Mouse (Mus musculus): ENCODE data around the gene Rdm1. TPM values are rescaled to one million over a fixed set of nuclear protein-coding genes. Genes with fewer than 3 reads are reported as not detected.
"Not testable (repeated sequence)": the region's sequence is repeated elsewhere in the genome, so short reads cannot be mapped to it uniquely, and the experiment has no call there.

The Rdm1 gene
- polyA plus RNA-seq, 1 experiment: 13.9 TPM

GRCm38 (mm10) chr11:101610445-101610844 is 16.6 kb upstream of the Rdm1 start:
- Histone ChIP-seq H3K4me1 (ENCODE audit: control insufficient read depth, insufficient read depth, low read length) (peaks cover 3% of the 10 kb centered on the region; the same call in 1 of the 2 replicates), H3K4me3 (replicated peaks; ENCODE audit: insufficient read depth, low read depth, low read length) (no peak overlapping the region), H3K27ac (ENCODE audit: insufficient read depth, low read length) (no peak overlapping the region), H3K27me3 (ENCODE audit: control insufficient read depth, insufficient read depth, low read length) (no peaks in the 10 kb centered on the region)
- DNase-seq: no peak
- TF ChIP-seq POLR2A (IDR thresholded peaks at IDR 0.05; ENCODE audit: borderline replicate concordance, insufficient read depth, low read length) (no peak), CTCF (IDR thresholded peaks at IDR 0.05; ENCODE audit: borderline replicate concordance, insufficient read depth, low read depth, low read length) (no peak)
- WGBS: 30% methylated on average over 11 of the region's 11 CpGs

GRCm38 (mm10) chr11:101613596-101613995 is 13.4 kb upstream of the Rdm1 start:
- 85% methylated on average over 6 of the region's 6 CpGs for WGBS
- no peak overlapping the region for H3K27ac ChIP-seq (ENCODE audit: insufficient read depth, low read length)

GRCm38 (mm10) chr11:101614116-101614515 is 12.9 kb upstream of the Rdm1 start:
- DNase-seq: no peak
- H3K27me3 ChIP-seq (ENCODE audit: control insufficient read depth, insufficient read depth, low read length): no peaks in the 10 kb centered on the region
- no peak overlapping the region for H3K27ac ChIP-seq (ENCODE audit: insufficient read depth, low read length)
- TF ChIP-seq CTCF (IDR thresholded peaks at IDR 0.05; ENCODE audit: borderline replicate concordance, insufficient read depth, low read depth, low read length): no peak
- TF ChIP-seq POLR2A (IDR thresholded peaks at IDR 0.05; ENCODE audit: borderline replicate concordance, insufficient read depth, low read length): no peak
- 52% methylated on average over 4 of the region's 4 CpGs for WGBS
- peaks cover 3% of the 10 kb centered on the region; the same call in 1 of the 2 replicates for H3K4me1 ChIP-seq (ENCODE audit: control insufficient read depth, insufficient read depth, low read length)
- no peak overlapping the region for H3K4me3 ChIP-seq (replicated peaks; ENCODE audit: insufficient read depth, low read depth, low read length)

More at GRCm38 (mm10) chr11:101613596-101613995, 13.4 kb upstream of the Rdm1 start:
- Histone ChIP-seq H3K4me1 (ENCODE audit: control insufficient read depth, insufficient read depth, low read length) (peaks cover 3% of the 10 kb centered on the region; the same call in 1 of the 2 replicates), H3K27me3 (ENCODE audit: control insufficient read depth, insufficient read depth, low read length) (no peaks in the 10 kb centered on the region), H3K4me3 (replicated peaks; ENCODE audit: insufficient read depth, low read depth, low read length) (no peak overlapping the region)
- TF ChIP-seq CTCF (IDR thresholded peaks at IDR 0.05; ENCODE audit: borderline replicate concordance, insufficient read depth, low read depth, low read length) (no peak), POLR2A (IDR thresholded peaks at IDR 0.05; ENCODE audit: borderline replicate concordance, insufficient read depth, low read length) (no peak)
- no peak for DNase-seq

- H3K27ac ChIP-seq (ENCODE audit: insufficient read depth, low read length): no peak overlapping the region
- no peak for TF ChIP-seq POLR2A (IDR thresholded peaks at IDR 0.05; ENCODE audit: borderline replicate concordance, insufficient read depth, low read length)
- TF ChIP-seq CTCF (IDR thresholded peaks at IDR 0.05; ENCODE audit: borderline replicate concordance, insufficient read depth, low read depth, low read length): no peak
- DNase-seq: no peak
- 88% methylated on average over 6 of the region's 6 CpGs for WGBS
- no peaks in the 10 kb centered on the region for H3K27me3 ChIP-seq (ENCODE audit: control insufficient read depth, insufficient read depth, low read length)
- H3K4me1 ChIP-seq (ENCODE audit: control insufficient read depth, insufficient read depth, low read length): peaks cover 3% of the 10 kb centered on the region; the same call in 1 of the 2 replicates
- H3K4me3 ChIP-seq (replicated peaks; ENCODE audit: insufficient read depth, low read depth, low read length): no peak overlapping the region
Observed at GRCm38 (mm10) chr11:101615380-101615779, 11.6 kb upstream of the Rdm1 start.

- no peak for DNase-seq
- TF ChIP-seq POLR2A (IDR thresholded peaks at IDR 0.05; ENCODE audit: borderline replicate concordance, insufficient read depth, low read length): no peak
- TF ChIP-seq CTCF (IDR thresholded peaks at IDR 0.05; ENCODE audit: borderline replicate concordance, insufficient read depth, low read depth, low read length): no peak
- no peaks in the 10 kb centered on the region for H3K27me3 ChIP-seq (ENCODE audit: control insufficient read depth, insufficient read depth, low read length)
- no peaks in the 10 kb centered on the region for H3K4me1 ChIP-seq (ENCODE audit: control insufficient read depth, insufficient read depth, low read length)
- no peak overlapping the region for H3K27ac ChIP-seq (ENCODE audit: insufficient read depth, low read length)
- 94% methylated on average over 8 of the region's 8 CpGs for WGBS
- H3K4me3 ChIP-seq (replicated peaks; ENCODE audit: insufficient read depth, low read depth, low read length): no peak overlapping the region
Observed at GRCm38 (mm10) chr11:101616104-101616503, 10.9 kb upstream of the Rdm1 start.

- Histone ChIP-seq H3K4me1 (ENCODE audit: control insufficient read depth, insufficient read depth, low read length) (no peaks in the 10 kb centered on the region), H3K27me3 (ENCODE audit: control insufficient read depth, insufficient read depth, low read length) (no peaks in the 10 kb centered on the region), H3K4me3 (replicated peaks; ENCODE audit: insufficient read depth, low read depth, low read length) (no peak overlapping the region), H3K27ac (ENCODE audit: insufficient read depth, low read length) (no peak overlapping the region)
- TF ChIP-seq CTCF (IDR thresholded peaks at IDR 0.05; ENCODE audit: borderline replicate concordance, insufficient read depth, low read depth, low read length) (no peak), POLR2A (IDR thresholded peaks at IDR 0.05; ENCODE audit: borderline replicate concordance, insufficient read depth, low read length) (no peak)
- 19% methylated on average over 18 of the region's 18 CpGs for WGBS
- DNase-seq: no peak
Observed at GRCm38 (mm10) chr11:101616948-101617767, 9.8 kb upstream of the Rdm1 start.

- Histone ChIP-seq H3K27me3 (ENCODE audit: control insufficient read depth, insufficient read depth, low read length) (no peaks in the 10 kb centered on the region), H3K27ac (ENCODE audit: insufficient read depth, low read length) (no peak overlapping the region), H3K4me3 (replicated peaks; ENCODE audit: insufficient read depth, low read depth, low read length) (no peak overlapping the region), H3K4me1 (ENCODE audit: control insufficient read depth, insufficient read depth, low read length) (no peaks in the 10 kb centered on the region)
- no peak for DNase-seq
- 17% methylated on average over 8 of the region's 8 CpGs for WGBS
- no peak for TF ChIP-seq POLR2A (IDR thresholded peaks at IDR 0.05; ENCODE audit: borderline replicate concordance, insufficient read depth, low read length)
- TF ChIP-seq CTCF (IDR thresholded peaks at IDR 0.05; ENCODE audit: borderline replicate concordance, insufficient read depth, low read depth, low read length): no peak
Observed at GRCm38 (mm10) chr11:101617849-101618248, 9.1 kb upstream of the Rdm1 start.

- Histone ChIP-seq H3K4me1 (ENCODE audit: control insufficient read depth, insufficient read depth, low read length) (no peaks in the 10 kb centered on the region), H3K4me3 (replicated peaks; ENCODE audit: insufficient read depth, low read depth, low read length) (no peak overlapping the region), H3K27me3 (ENCODE audit: control insufficient read depth, insufficient read depth, low read length) (no peaks in the 10 kb centered on the region), H3K27ac (ENCODE audit: insufficient read depth, low read length) (no peak overlapping the region)
- no peak for DNase-seq
- TF ChIP-seq POLR2A (IDR thresholded peaks at IDR 0.05; ENCODE audit: borderline replicate concordance, insufficient read depth, low read length): no peak
- no peak for TF ChIP-seq CTCF (IDR thresholded peaks at IDR 0.05; ENCODE audit: borderline replicate concordance, insufficient read depth, low read depth, low read length)
- WGBS: 86% methylated on average over 3 of the region's 3 CpGs
Observed at GRCm38 (mm10) chr11:101618596-101618995, 8.4 kb upstream of the Rdm1 start.

GRCm38 (mm10) chr11:101620022-101620655 is 6.9 kb upstream of the Rdm1 start:
- not testable (repeated sequence) for H3K4me1 ChIP-seq (ENCODE audit: control insufficient read depth, insufficient read depth, low read length); H3K4me3 ChIP-seq (replicated peaks; ENCODE audit: insufficient read depth, low read depth, low read length); DNase-seq; H3K27ac ChIP-seq (ENCODE audit: insufficient read depth, low read length); H3K27me3 ChIP-seq (ENCODE audit: control insufficient read depth, insufficient read depth, low read length)
- 93% methylated on average over 11 of the region's 11 CpGs for WGBS
